Comparison of ENCODE assay signal across 24 mouse cellular contexts in genomic region chr12:118966321-118966720, GRCm38 (mm10). TPM values are rescaled to one million over a fixed set of nuclear protein-coding genes. Genes with fewer than 3 reads are reported as not detected.
"Had no signal": no experiment of that assay in that cellular context is flagged by ENCODE, and none has a peak within 500 bp of the region (broad histone marks: within the 10 kb centered on the region; RNA-seq: fewer than 3 reads in every experiment).

Abcb5 (minus strand) TSS chr12:118966421.

- H3K27me3 ChIP-seq: neural tube, embryonic 12.5 days; neural tube, embryonic 13.5 days; neural tube, embryonic 15.5 days; stomach, embryonic 15.5 days had no signal

- H3K4me2 ChIP-seq: neural tube, embryonic 12.5 days; neural tube, embryonic 13.5 days; neural tube, embryonic 15.5 days; stomach, embryonic 15.5 days had no signal

- H3K36me3 ChIP-seq: neural tube, embryonic 12.5 days; neural tube, embryonic 13.5 days; neural tube, embryonic 15.5 days; stomach, embryonic 15.5 days had no signal

- H3K4me3 ChIP-seq: neural tube, embryonic 12.5 days; neural tube, embryonic 13.5 days; neural tube, embryonic 15.5 days; stomach, embryonic 15.5 days had no signal

- DNase-seq: retina, postnatal 1 day; right cerebral cortex, adult 18-20 months; right cerebral cortex, postnatal 14 days; right cerebral cortex, postnatal 25 days; right cerebral cortex, postnatal 4 days; spleen, adult 18-20 months; thymus, adult 18-20 months; thymus, adult 2 months; thymus, postnatal 14 days; thymus, postnatal 25 days; thymus, postnatal 36 days; thymus, postnatal 4 days had no signal

RNA-seq across cellular contexts. Expression of gene Abcb5, which starts in this region (rescaled TPM):
- polyA plus RNA-seq: neural tube, embryonic 11.5 days; neural tube, embryonic 12.5 days; neural tube, embryonic 13.5 days; neural tube, embryonic 14.5 days; neural tube, embryonic 15.5 days; small intestine, adult 2 months; spleen, adult 2 months; stomach, embryonic 14.5 days; stomach, embryonic 15.5 days; stomach, embryonic 16.5 days; stomach, postnatal 0 days; thymus, adult 2 months; urinary bladder, adult 2 months had no signal
